Mouse (Mus musculus): Measurements from ENCODE around the gene Tm4sf4.

The Tm4sf4 gene

GRCm38 (mm10) chr3:57425089-57425730, at the start of gene Tm4sf4:
TSS of gene Tm4sf4 (plus strand) at chr3:57425314.
- no peak for DNase-seq

- DNase-seq = no peak
These were observed 38.7 kb upstream of the Tm4sf4 start for GRCm38 (mm10) chr3:57386423-57386822.

GRCm38 (mm10) chr3:57386895-57387294, 38.2 kb upstream of the Tm4sf4 start:
- DNase-seq = no peak

- DNase-seq = no peak
These were observed 37.5 kb upstream of the Tm4sf4 start for GRCm38 (mm10) chr3:57387593-57387992.

GRCm38 (mm10) chr3:57411535-57411934, 13.6 kb upstream of the Tm4sf4 start:
- no peak for DNase-seq

- no peak for DNase-seq
These were observed 4.9 kb upstream of the Tm4sf4 start for GRCm38 (mm10) chr3:57420233-57420632.

GRCm38 (mm10) chr3:57420660-57421059, 4.5 kb upstream of the Tm4sf4 start:
- DNase-seq = no peak

GRCm38 (mm10) chr3:57426351-57426750, 1.2 kb downstream of the Tm4sf4 start:
- no peak for DNase-seq

GRCm38 (mm10) chr3:57428682-57429464, 3.8 kb downstream of the Tm4sf4 start:
- DNase-seq = no peak

GRCm38 (mm10) chr3:57429486-57429885, 4.4 kb downstream of the Tm4sf4 start:
- no peak for DNase-seq

GRCm38 (mm10) chr3:57431706-57432105, 6.6 kb downstream of the Tm4sf4 start:
- DNase-seq = no peak

- DNase-seq = no peak
These were observed 10.2 kb downstream of the Tm4sf4 start for GRCm38 (mm10) chr3:57435364-57435763.

GRCm38 (mm10) chr3:57440956-57441355, 15.8 kb downstream of the Tm4sf4 start:
- DNase-seq = no peak

GRCm38 (mm10) chr3:57445706-57446105, 20.6 kb downstream of the Tm4sf4 start:
- no peak for DNase-seq

- DNase-seq = no peak
These were observed 22.8 kb downstream of the Tm4sf4 start for GRCm38 (mm10) chr3:57447889-57448288.

- DNase-seq = peak; percentile 73
These were observed 23.3 kb downstream of the Tm4sf4 start for GRCm38 (mm10) chr3:57448445-57448844.

GRCm38 (mm10) chr3:57458652-57459051, 33.5 kb downstream of the Tm4sf4 start:
- no peak for DNase-seq

GRCm38 (mm10) chr3:57463302-57463701, 38.2 kb downstream of the Tm4sf4 start:
- DNase-seq = no peak

GRCm38 (mm10) chr3:57466289-57466688, 41.2 kb downstream of the Tm4sf4 start:
- DNase-seq = no peak

- DNase-seq = no peak
These were observed 44.2 kb downstream of the Tm4sf4 start for GRCm38 (mm10) chr3:57469325-57469724.

- DNase-seq = peak; percentile 25
These were observed 45.2 kb downstream of the Tm4sf4 start for GRCm38 (mm10) chr3:57470326-57470725.

GRCm38 (mm10) chr3:57470981-57471601, 46.0 kb downstream of the Tm4sf4 start:
- DNase-seq = peak; percentile 40

- no peak for DNase-seq
These were observed 47.3 kb downstream of the Tm4sf4 start for GRCm38 (mm10) chr3:57472407-57472806.

GRCm38 (mm10) chr3:57474421-57474820, 49.3 kb downstream of the Tm4sf4 start:
- DNase-seq = no peak
